ENCODE assay signal across 8 mouse cellular contexts in genomic region chr4:154964581-154965235, GRCm38 (mm10). TPM values are rescaled to one million over a fixed set of nuclear protein-coding genes. Genes with fewer than 3 reads are reported as not detected.
DNase-seq lines count a peak whose midpoint lies in the region; ATAC-seq and TF ChIP-seq lines count a peak whose summit lies in the region.

No protein-coding gene starts in this region.

- peaks cover 28% of the 10 kb centered on the region for H3K27me3 ChIP-seq in kidney, embryonic 14.5 days (ENCODE audit: control insufficient read depth, insufficient read depth, low read length)
- peaks cover 38% of the 10 kb centered on the region for H3K27me3 ChIP-seq in hindbrain, embryonic 10.5 days (ENCODE audit: insufficient read depth, poor library complexity, severe bottlenecking)

- H3K79me2 ChIP-seq in macrophage (ENCODE audit: inconsistent target): peaks cover 50% of the 10 kb centered on the region

- peaks cover 34% of the 10 kb centered on the region for H3K4me1 ChIP-seq in kidney, embryonic 14.5 days (ENCODE audit: control insufficient read depth, insufficient read depth, low read length)
- H3K4me1 ChIP-seq in bone marrow macrophage, adult 2 months (ENCODE audit: control insufficient read depth, insufficient read depth, low read length): peaks cover 31% of the 10 kb centered on the region
- peaks cover 69% of the 10 kb centered on the region for H3K4me1 ChIP-seq in hindbrain, embryonic 10.5 days (replicated peaks)

- WGBS in kidney, embryonic 14.5 days: 1% methylated on average over 36 of the region's 36 CpGs
- 1% methylated on average over 36 of the region's 36 CpGs for whole genome bisulfite sequencing in hindbrain, embryonic 10.5 days
- 2% methylated on average over 32 of the region's 36 CpGs for WGBS in macrophage (ENCODE audit: missing documents)

- no peak for DNase-seq in kidney, postnatal 10 days
- DNase-seq in hindbrain, embryonic 10.5 days (ENCODE audit: low spot score): no peak
- DNase-seq in thymus, postnatal 0 days (ENCODE audit: low spot score): peak; percentile 60
- DNase-seq in retina, embryonic 14.5 days (ENCODE audit: low spot score): no peak
- no peak for DNase-seq in cerebellum, postnatal 36 days

- no peak for TF ChIP-seq CTCF in bone marrow macrophage, adult 2 months (IDR thresholded peaks at IDR 0.05; ENCODE audit: low read depth, low read length)

- H3K9ac ChIP-seq in kidney, embryonic 14.5 days (ENCODE audit: low read depth, low read length): peak overlapping the region; percentile 86

- no peak for ATAC-seq in kidney, embryonic 14.5 days (ENCODE audit: low FRiP score, low TSS enrichment)

- H3K36me3 ChIP-seq in kidney, embryonic 14.5 days (ENCODE audit: control insufficient read depth, insufficient read depth, low read length): peaks cover 24% of the 10 kb centered on the region
- peaks cover 56% of the 10 kb centered on the region for H3K36me3 ChIP-seq in hindbrain, embryonic 10.5 days
- peaks cover 6% of the 10 kb centered on the region; the same call in 1 of the 2 replicates for H3K36me3 ChIP-seq in macrophage (ENCODE audit: inconsistent target)

- H3K4me2 ChIP-seq in kidney, embryonic 14.5 days (replicated peaks; ENCODE audit: low read depth, low read length): peak overlapping the region; percentile 84

- H3K9me3 ChIP-seq in kidney, embryonic 14.5 days (ENCODE audit: control insufficient read depth, low read length): no peaks in the 10 kb centered on the region
- no peaks in the 10 kb centered on the region for H3K9me3 ChIP-seq in hindbrain, embryonic 10.5 days

- H3K4me3 ChIP-seq in kidney, embryonic 14.5 days (ENCODE audit: low read length): peak overlapping the region; percentile 85
- peak overlapping the region; percentile 95 for H3K4me3 ChIP-seq in bone marrow macrophage, adult 2 months (ENCODE audit: insufficient read depth, low read length)
- H3K4me3 ChIP-seq in hindbrain, embryonic 10.5 days: peak overlapping the region; percentile 91
- H3K4me3 ChIP-seq in macrophage (ENCODE audit: inconsistent target): peak overlapping the region; percentile 58

- no peak for TF ChIP-seq POLR2A in bone marrow macrophage, adult 2 months (IDR thresholded peaks at IDR 0.05; ENCODE audit: borderline replicate concordance, low read depth, low read length)

- H3K27ac ChIP-seq in kidney, embryonic 14.5 days (ENCODE audit: low read depth, low read length): peak overlapping the region; percentile 91
- peak overlapping the region; percentile 70 for H3K27ac ChIP-seq in bone marrow macrophage, adult 2 months (ENCODE audit: insufficient read depth, low read depth, low read length)
- peak overlapping the region; percentile 97 for H3K27ac ChIP-seq in hindbrain, embryonic 10.5 days
- H3K27ac ChIP-seq in macrophage: no peak overlapping the region

RNA-seq across cellular contexts. Expression of gene Pank4, which starts 0.8 kb away (rescaled TPM):
- polyA plus RNA-seq in kidney, embryonic 14.5 days (2014; fragmentation: Nextera tagmentation; extraction: Ambion mirVana): 34.9 and 43.9 TPM in 2 replicates
- 20.2 and 24.1 TPM in 2 replicates for polyA plus RNA-seq in bone marrow macrophage, adult 2 months (2012; ENCODE audit: insufficient read depth, insufficient read length, missing spikeins)
- 39.9 and 46.5 TPM in 2 replicates for polyA plus RNA-seq in hindbrain, embryonic 10.5 days (2016; fragmentation: Nextera tagmentation; extraction: Ambion mirVana)
- 100 to 1,000 TPM in 7 of 26 experiments, 10 to 100 TPM in 19; 46.4 to 126 (median 81.7) TPM for total RNA-seq in macrophage (2018; cell fraction: chromatin; rRNA removed)
- total RNA-seq in macrophage (2018; cell fraction: cytosol; rRNA removed): 10 to 100 TPM in 9 of 26 experiments, 1 to 10 TPM in 17; 5.6 to 13.1 (median 9.3) TPM
- 10 to 100 TPM; 22.3 to 61.8 (median 36.4) TPM for total RNA-seq in macrophage (2018; cell fraction: nucleus; rRNA removed)
- polyA plus RNA-seq in macrophage (2018): 8.1 to 15.0 TPM (median 11.7 TPM) in 3 replicates
- polyA plus RNA-seq in thymus, postnatal 0 days (2015; fragmentation: Nextera tagmentation; extraction: Ambion mirVana): 41.5 and 42.9 TPM in 2 replicates

RNA-seq across cellular contexts. Expression of gene Hes5, which starts 4.0 kb away (rescaled TPM):
- 8.1 and 15.5 TPM in 2 replicates for polyA plus RNA-seq in kidney, embryonic 14.5 days (2014; fragmentation: Nextera tagmentation; extraction: Ambion mirVana)
- not detected in 2 replicates for polyA plus RNA-seq in bone marrow macrophage, adult 2 months (2012; ENCODE audit: insufficient read depth, insufficient read length, missing spikeins)
- polyA plus RNA-seq in hindbrain, embryonic 10.5 days (2016; fragmentation: Nextera tagmentation; extraction: Ambion mirVana): 534 and 601 TPM in 2 replicates
- total RNA-seq in macrophage (2018; cell fraction: chromatin; rRNA removed): not detected
- not detected for total RNA-seq in macrophage (2018; cell fraction: cytosol; rRNA removed)
- total RNA-seq in macrophage (2018; cell fraction: nucleus; rRNA removed): not detected
- polyA plus RNA-seq in macrophage (2018): not detected in 3 replicates
- 3.3 and 3.6 TPM in 2 replicates for polyA plus RNA-seq in thymus, postnatal 0 days (2015; fragmentation: Nextera tagmentation; extraction: Ambion mirVana)

RNA-seq across cellular contexts. Expression of gene Tnfrsf14, which starts 36.3 kb away (rescaled TPM):
- polyA plus RNA-seq in kidney, embryonic 14.5 days (2014; fragmentation: Nextera tagmentation; extraction: Ambion mirVana): 0.42 and 0.47 TPM in 2 replicates
- polyA plus RNA-seq in bone marrow macrophage, adult 2 months (2012; ENCODE audit: insufficient read depth, insufficient read length, missing spikeins): 117 and 135 TPM in 2 replicates
- 0.43 and 0.87 TPM in 2 replicates for polyA plus RNA-seq in hindbrain, embryonic 10.5 days (2016; fragmentation: Nextera tagmentation; extraction: Ambion mirVana)
- total RNA-seq in macrophage (2018; cell fraction: chromatin; rRNA removed): 100 to 1,000 TPM in 21 of 26 experiments, 10 to 100 TPM in 5; 30.8 to 879 (median 175) TPM
- 100 to 1,000 TPM in 18 of 26 experiments, 10 to 100 TPM in 8; 64.2 to 324 (median 140) TPM for total RNA-seq in macrophage (2018; cell fraction: cytosol; rRNA removed)
- total RNA-seq in macrophage (2018; cell fraction: nucleus; rRNA removed): 100 to 1,000 TPM in 19 of 26 experiments, 10 to 100 TPM in 7; 57.6 to 431 (median 211) TPM
- polyA plus RNA-seq in macrophage (2018): 28.2 to 116 TPM (median 64.4 TPM) in 3 replicates
- 5.3 and 6.4 TPM in 2 replicates for polyA plus RNA-seq in thymus, postnatal 0 days (2015; fragmentation: Nextera tagmentation; extraction: Ambion mirVana)

Comparison
In these comparisons a context has a peak if more than half of its experiments do, and no peak if none do; other contexts are left out.
1. RNA of gene Hes5, which starts 4.0 kb away (polyA plus RNA-seq): 534 to 601 TPM in hindbrain, embryonic 10.5 days; 8.1 to 15.5 TPM in kidney, embryonic 14.5 days, 3.3 to 3.6 TPM in thymus, postnatal 0 days, not detected in bone marrow macrophage, adult 2 months and not detected in macrophage; every median in the first group is over 10 times any median in the second.
2. Peak in every context shown above with its lines, with median percentiles within 50 percentile points of each other: H3K4me3 ChIP-seq.